Mouse (Mus musculus): ENCODE data around the gene Srgn.
"Not testable (repeated sequence)": the region's sequence is repeated elsewhere in the genome, so short reads cannot be mapped to it uniquely, and the experiment has no call there.

Srgn gene

GRCm38 (mm10) chr10:62485878-62486582 lies 41.2 kb downstream of the Srgn start:
- peak; percentile 49 for DNase-seq (ENCODE audit: low spot score)

GRCm38 (mm10) chr10:62481108-62481852 lies 46.0 kb downstream of the Srgn start:
- no peak for DNase-seq (ENCODE audit: low spot score)

- DNase-seq (ENCODE audit: low spot score): no peak
Observed at GRCm38 (mm10) chr10:62476980-62477379, 50.3 kb downstream of the Srgn start.

GRCm38 (mm10) chr10:62474944-62475343 lies 52.3 kb downstream of the Srgn start:
- DNase-seq (ENCODE audit: low spot score): no peak

- no peak for DNase-seq (ENCODE audit: low spot score)
Observed at GRCm38 (mm10) chr10:62471105-62471504, 56.1 kb downstream of the Srgn start.

GRCm38 (mm10) chr10:62469736-62470135 lies 57.5 kb downstream of the Srgn start:
- no peak for DNase-seq (ENCODE audit: low spot score)

- DNase-seq (ENCODE audit: low spot score): no peak
Observed at GRCm38 (mm10) chr10:62461321-62461720, 65.9 kb downstream of the Srgn start.

GRCm38 (mm10) chr10:62452001-62452400 lies 75.2 kb downstream of the Srgn start:
- not testable (repeated sequence) for DNase-seq (ENCODE audit: low spot score)

- DNase-seq (ENCODE audit: low spot score): no peak
Observed at GRCm38 (mm10) chr10:62450280-62450640, 77.0 kb downstream of the Srgn start.

- DNase-seq (ENCODE audit: low spot score): peak; percentile 91
Observed at GRCm38 (mm10) chr10:62449364-62450279, 77.6 kb downstream of the Srgn start, which contains the start of the genes 4930507D05Rik and Supv3l1. TSS of gene 4930507D05Rik (plus strand) at chr10:62449489. TSS of gene Supv3l1 (minus strand) at chr10:62449738.

Data from embryo, embryonic 10 days (tissue).